Mouse (Mus musculus): ENCODE results near the gene Reck.

GRCm38 (mm10) chr4:43936749-43937674 lies 61.7 kb downstream of the Reck start:
- TF ChIP-seq POLR2A (IDR thresholded peaks at IDR 0.05; ENCODE audit: control insufficient read depth in 1 of 2, insufficient read depth in 1 of 2, low read depth in 1 of 2, low read length in 2 of 2, poor library complexity in 1 of 2) (no peak), ZNF384 (IDR thresholded peaks at IDR 0.05; ENCODE audit: low read depth, low read length) (no peak)

Data from MEL (cell line).